Mouse (Mus musculus) CH12.LX (cell line): Measurements from ENCODE around the gene Matn3. TPM values are rescaled to one million over a fixed set of nuclear protein-coding genes. Genes with fewer than 3 reads are reported as not detected.

ENCODE experiments used
- DNase-seq: peaks from one replicate; pipeline ENCODE4 v3.0.0-alpha.2; 2013; ENCODE audit errors: extremely low read depth
- H3K27ac ChIP-seq: 2 replicates; pipeline ENCODE4 v1.5.1; 2012; ENCODE audit warnings: low read depth, mild to moderate bottlenecking, control low read depth, moderate library complexity; ENCODE audit not compliant: insufficient read depth
- H3K27me3 ChIP-seq: replicated peaks from 2 replicates; pipeline ENCODE3; 2012; ENCODE audit warnings: inconsistent platforms
- H3K36me3 ChIP-seq, 2 experiments: replicated peaks in 1 of 2; 2 replicates each; pipeline versions ENCODE3 to v1.6.1; 2012; ENCODE audit warnings: inconsistent platforms in 1 of 2, low read length in 1 of 2, mild to moderate bottlenecking in 1 of 2, mixed read lengths in 1 of 2, moderate library complexity in 1 of 2; ENCODE audit not compliant: control insufficient read depth in 1 of 2, insufficient read depth in 1 of 2
- H3K4me1 ChIP-seq, 2 experiments: 2 replicates each; pipeline ENCODE4 v1.6.1; 2012; ENCODE audit warnings: inconsistent platforms in 1 of 2, moderate library complexity in 1 of 2; ENCODE audit not compliant: insufficient read depth in 2 of 2, control insufficient read depth in 1 of 2
- H3K4me2 ChIP-seq: 2 replicates; pipeline ENCODE4 v1.6.1; 2012; ENCODE audit warnings: low read depth, mild to moderate bottlenecking, control low read depth; ENCODE audit not compliant: poor library complexity, insufficient read depth, severe bottlenecking
- H3K4me3 ChIP-seq, 3 experiments: fragments of 150-350 bp in 1 of 3; sonication (generic) in 1 of 3; replicated peaks in 1 of 3; 2 replicates each; pipeline versions ENCODE3 to v1.5.1; 2011 to 2012; ENCODE audit warnings: low read depth in 2 of 3, low read length in 2 of 3, mild to moderate bottlenecking in 2 of 3, moderate library complexity in 2 of 3, control low read depth in 1 of 3, improper control_type of control experiment in 1 of 3, inconsistent platforms in 1 of 3, mixed read lengths in 1 of 3; ENCODE audit not compliant: poor library complexity in 1 of 3
- H3K79me2 ChIP-seq: replicated peaks from 2 replicates; pipeline ENCODE4 v1.6.1; 2012; ENCODE audit warnings: mild to moderate bottlenecking, moderate library complexity; ENCODE audit not compliant: control insufficient read depth, poor library complexity, insufficient read depth, severe bottlenecking; ENCODE audit errors: extremely low read depth
- H3K9ac ChIP-seq: 2 replicates; pipeline ENCODE4 v1.6.1; 2012; ENCODE audit warnings: low read depth, mild to moderate bottlenecking, control low read depth, moderate library complexity; ENCODE audit not compliant: insufficient read depth
- H3K9me3 ChIP-seq: replicated peaks from 2 replicates; pipeline ENCODE3; 2012; ENCODE audit warnings: low read length, inconsistent platforms, mixed read lengths
- CHD2 ChIP-seq: IDR thresholded peaks from 2 replicates; pipeline ENCODE4 v1.6.1; 2011; ENCODE audit warnings: low read length, improper control_type of control experiment
- GABPA ChIP-seq: IDR thresholded peaks from 2 replicates; pipeline ENCODE4 v1.6.1; 2012; ENCODE audit warnings: low read depth, low read length, improper control_type of control experiment, inconsistent platforms; ENCODE audit not compliant: insufficient replicate concordance
- HCFC1 ChIP-seq: IDR thresholded peaks from 2 replicates; pipeline ENCODE4 v1.6.1; 2012; ENCODE audit warnings: low read depth, mild to moderate bottlenecking, inconsistent platforms, low read length, improper control_type of control experiment
- JUND ChIP-seq: conservative IDR thresholded peaks from 2 replicates; pipeline ENCODE4 v1.6.1; 2011; ENCODE audit warnings: low read depth, low read length, improper control_type of control experiment
- MAFK ChIP-seq: IDR thresholded peaks from 2 replicates; pipeline ENCODE4 v1.6.1; 2011; ENCODE audit warnings: low read length, improper control_type of control experiment; ENCODE audit not compliant: insufficient replicate concordance
- MAX ChIP-seq: IDR thresholded peaks from 2 replicates; pipeline ENCODE4 v1.6.1; 2011; ENCODE audit warnings: low read length, improper control_type of control experiment
- MXI1 ChIP-seq: IDR thresholded peaks from 2 replicates; pipeline ENCODE4 v1.6.1; 2011; ENCODE audit warnings: mild to moderate bottlenecking, low read depth, low read length, improper control_type of control experiment
- MYC ChIP-seq: IDR thresholded peaks from 2 replicates; pipeline ENCODE4 v1.6.1; 2011; ENCODE audit warnings: low read depth, mild to moderate bottlenecking, improper control_type of control experiment, low read length
- NELFE ChIP-seq: IDR thresholded peaks from 2 replicates; pipeline ENCODE4 v1.6.1; 2011; ENCODE audit warnings: low read depth, low read length, improper control_type of control experiment
- RAD21 ChIP-seq: IDR thresholded peaks from 2 replicates; pipeline ENCODE4 v1.6.1; 2011; ENCODE audit warnings: low read depth, mild to moderate bottlenecking, low read length, improper control_type of control experiment, moderate library complexity
- ZC3H11A ChIP-seq: IDR thresholded peaks from 2 replicates; pipeline ENCODE4 v1.6.1; 2012; ENCODE audit warnings: low read depth, mild to moderate bottlenecking, inconsistent platforms, low read length, improper control_type of control experiment
- ZNF384 ChIP-seq: IDR thresholded peaks from 2 replicates; pipeline ENCODE4 v1.6.1; 2012; ENCODE audit warnings: low read depth, low read length, improper control_type of control experiment, inconsistent platforms
- dilution Hi-C: fragments of 300-500 bp; cut with MboI; formaldehyde crosslinking; loops from 2 replicates; pipeline ENCODE4 v1.14.3; 2020; ENCODE audit warnings: low sequenced_read_pairs; ENCODE audit not compliant: extremely low pct_unique_long_range_greater_than_20kb, extremely low pct_ligation_motif_present
- in situ Hi-C: fragments of 300-500 bp; cut with MboI; formaldehyde crosslinking; loops from 3 replicates; pipeline ENCODE4 v1.14.3; 2019; ENCODE audit warnings: low sequenced_read_pairs, low pct_ligation_motif_present, low pct_unique_long_range_greater_than_20kb, mixed read lengths
- polyA plus RNA-seq: library from polyadenylated mRNA; unstranded; fragments of >175 nt; gene quantifications from 2 replicates; pipeline ENCODE4 v1.2.1, GENCODE M21; 2012; ENCODE audit warnings: low read depth; ENCODE audit not compliant: insufficient read length
- total RNA-seq, 2 experiments: library from RNA; depleted of rRNA; stranded (reverse); fragments of 300-350 nt in 1 of 2; fragments of >200 nt in 1 of 2; gene quantifications; 2 replicates each; pipeline ENCODE4 v1.2.3; 2012 to 2014

Matn3 gene
- total and polyA plus RNA-seq, 3 experiments = not detected

DNA sequence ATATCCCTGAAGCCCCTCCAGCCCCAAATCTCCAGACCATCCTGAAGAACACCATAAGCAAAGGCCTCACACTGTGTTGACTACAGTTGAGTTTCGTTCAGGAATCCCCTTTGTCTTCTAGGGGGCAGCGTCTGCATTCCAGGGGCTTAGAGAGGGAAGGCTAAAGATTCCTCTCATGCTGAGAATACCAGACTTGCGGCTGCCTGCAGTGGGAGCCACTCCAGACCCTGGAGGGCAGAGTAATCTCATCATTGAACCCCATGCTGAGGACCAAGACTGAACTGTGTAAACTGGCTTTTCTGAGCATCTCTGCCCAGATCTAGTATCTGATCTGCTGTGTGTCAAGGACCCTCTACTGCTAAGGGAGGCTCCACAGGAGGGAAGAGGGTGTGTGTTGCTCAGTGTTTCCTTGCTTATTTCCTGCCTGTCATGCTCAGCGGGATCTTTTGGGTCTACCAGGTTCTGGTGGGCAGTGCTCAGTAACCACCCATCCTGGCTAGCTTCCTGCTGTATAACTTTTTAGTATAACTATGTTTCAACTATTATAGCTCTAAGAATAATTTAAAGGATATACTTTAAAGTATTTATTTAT, 47.5 kb upstream of the Matn3 start:
- H3K27ac ChIP-seq = no peak overlapping the region
- dilution Hi-C loops = no loop called here
- no peak overlapping the region for H3K4me2 ChIP-seq

DNA sequence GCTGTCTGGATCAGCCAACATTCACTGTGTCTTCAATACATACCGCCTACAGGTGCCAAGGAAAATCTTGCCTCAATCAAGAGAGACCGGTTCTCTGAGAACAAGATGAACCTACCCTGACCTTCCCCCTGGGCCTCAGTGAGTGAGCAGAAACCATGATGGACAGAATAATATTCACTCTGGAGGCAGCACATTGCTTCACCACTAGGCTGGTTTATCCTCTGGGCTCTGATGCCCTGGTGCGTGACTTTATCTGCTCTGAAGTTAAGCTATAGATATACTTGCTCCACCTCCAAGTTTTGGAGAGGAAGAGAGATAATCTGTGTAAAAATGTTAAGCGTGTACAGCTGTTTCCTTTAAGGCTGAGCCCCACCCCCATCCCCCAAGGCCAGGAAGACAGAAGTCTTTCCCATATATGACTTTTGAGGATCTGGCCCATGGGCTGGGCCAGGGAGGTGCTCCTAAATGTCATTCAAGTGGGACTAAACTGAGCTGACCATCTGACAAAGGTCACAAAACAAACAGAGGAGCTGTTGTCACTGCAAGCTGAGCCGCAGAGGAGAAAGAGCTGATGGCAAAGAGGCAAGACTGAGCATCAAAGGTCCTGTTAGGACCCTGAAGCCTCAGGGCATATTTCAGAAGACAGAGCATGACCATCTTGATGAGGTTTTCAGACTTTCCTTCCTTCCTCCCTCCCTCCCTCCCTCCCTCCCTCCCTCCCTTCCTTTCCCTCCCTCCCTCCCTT, 46.6 kb upstream of the Matn3 start:
- H3K79me2 ChIP-seq = no peaks in the 10 kb centered on the region
- no peaks in the 10 kb centered on the region for H3K36me3 ChIP-seq
- no peaks in the 10 kb centered on the region for H3K9me3 ChIP-seq
- H3K27me3 ChIP-seq = no peaks in the 10 kb centered on the region
- H3K4me1 ChIP-seq = peaks cover 0 to 18% of the 10 kb centered on the region in 2 experiments; a peak in 2 of 4 replicates
- H3K4me3 ChIP-seq = no peak overlapping the region
- TF ChIP-seq MYC = no peak
- TF ChIP-seq CHD2 = no peak
- TF ChIP-seq MXI1 = no peak
- TF ChIP-seq RAD21 = no peak
- TF ChIP-seq NELFE = no peak
- TF ChIP-seq MAFK = no peak
- no peak for TF ChIP-seq GABPA
- no peak for TF ChIP-seq MAX
- no peak for DNase-seq
- dilution Hi-C loops (no loop called here), in situ Hi-C loops (no loop called here)
- no peak overlapping the region for H3K9ac ChIP-seq
- H3K4me2 ChIP-seq = no peak overlapping the region
- H3K27ac ChIP-seq = no peak overlapping the region

More for the DNA sequence above, 47.5 kb upstream of the Matn3 start:
- in situ Hi-C loops = no loop called here
- Histone ChIP-seq H3K4me3 (no peak overlapping the region), H3K4me1 (peaks cover 0 to 18% of the 10 kb centered on the region in 2 experiments; a peak in 2 of 4 replicates), H3K27me3 (no peaks in the 10 kb centered on the region), H3K79me2 (no peaks in the 10 kb centered on the region), H3K9ac (no peak overlapping the region), H3K9me3 (no peaks in the 10 kb centered on the region), H3K36me3 (no peaks in the 10 kb centered on the region)
- TF ChIP-seq NELFE = no peak
- no peak for TF ChIP-seq JUND
- no peak for TF ChIP-seq HCFC1
- no peak for TF ChIP-seq ZNF384
- no peak for TF ChIP-seq ZC3H11A
- no peak for DNase-seq

DNA sequence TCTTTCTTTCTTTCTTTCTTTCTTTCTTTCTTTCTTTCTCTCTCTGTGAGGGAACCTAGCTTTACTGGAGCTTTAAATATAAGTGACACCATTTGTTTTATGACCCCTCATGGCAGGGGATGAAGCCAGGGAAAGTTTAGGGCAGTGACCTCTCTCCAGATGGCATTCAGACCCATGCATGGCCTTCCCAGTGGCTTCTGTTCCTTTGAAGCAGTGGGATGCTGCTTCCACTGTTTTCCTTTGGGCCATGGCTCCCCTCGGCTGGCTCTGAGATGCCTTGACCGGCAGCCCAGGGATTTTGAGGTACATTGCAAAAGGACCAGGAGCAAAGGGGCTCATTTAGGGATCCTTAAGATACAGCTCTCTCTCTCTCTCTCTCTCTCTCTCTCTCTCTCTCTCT, 45.8 kb upstream of the Matn3 start:
- TF ChIP-seq ZNF384 = no peak
- H3K36me3 ChIP-seq = no peaks in the 10 kb centered on the region
- peaks cover 0 to 18% of the 10 kb centered on the region in 2 experiments; a peak in 2 of 4 replicates for H3K4me1 ChIP-seq
- H3K9ac ChIP-seq = no peak overlapping the region
- DNase-seq = no peak
- no peaks in the 10 kb centered on the region for H3K79me2 ChIP-seq
- dilution Hi-C loops = no loop called here
- peaks cover 2% of the 10 kb centered on the region for H3K9me3 ChIP-seq
- no peaks in the 10 kb centered on the region for H3K27me3 ChIP-seq
- H3K27ac ChIP-seq = no peak overlapping the region
- H3K4me2 ChIP-seq = no peak overlapping the region
- no peak overlapping the region for H3K4me3 ChIP-seq
- in situ Hi-C loops = no loop called here
